Mouse (Mus musculus) MEL (cell line): ENCODE measurements around the gene Trio. TPM values are rescaled to one million over a fixed set of nuclear protein-coding genes. Genes with fewer than 3 reads are reported as not detected.

Source experiments
- DNase-seq: peaks from one replicate; pipeline ENCODE4 v3.0.0; 2011; ENCODE audit warnings: low read depth, low spot score
- H3K27ac ChIP-seq: 2 replicates; pipeline ENCODE4 v1.5.1; 2012; ENCODE audit warnings: low read depth, mild to moderate bottlenecking, control low read depth, low read length, moderate library complexity; ENCODE audit not compliant: control insufficient read depth
- H3K27me3 ChIP-seq, 2 experiments: fragments of 150-350 bp in 1 of 2; sonication (generic) in 1 of 2; 2 replicates each; pipeline ENCODE4 v1.6.1; 2012; ENCODE audit warnings: low read length in 2 of 2, mild to moderate bottlenecking in 2 of 2, improper control_type of control experiment in 1 of 2, moderate library complexity in 1 of 2; ENCODE audit not compliant: insufficient read depth in 2 of 2, control insufficient read depth in 1 of 2
- H3K36me3 ChIP-seq, 2 experiments: 2 replicates each; pipeline ENCODE4 v1.6.1; 2012 to 2014; ENCODE audit warnings: low read length in 2 of 2, improper control_type of control experiment in 1 of 2, inconsistent platforms in 1 of 2, mild to moderate bottlenecking in 1 of 2; ENCODE audit not compliant: insufficient read depth in 2 of 2, control insufficient read depth in 1 of 2
- H3K4me1 ChIP-seq, 2 experiments: fragments of 150-350 bp in 1 of 2; sonication (generic) in 1 of 2; 2 replicates each; pipeline ENCODE4 v1.6.1; 2012; ENCODE audit warnings: low read length in 2 of 2, improper control_type of control experiment in 1 of 2, mild to moderate bottlenecking in 1 of 2; ENCODE audit not compliant: insufficient read depth in 2 of 2, control insufficient read depth in 1 of 2
- H3K4me3 ChIP-seq, 2 experiments: fragments of 150-350 bp in 1 of 2; sonication (generic) in 1 of 2; 2 replicates each; pipeline ENCODE4 v1.5.1; 2012; ENCODE audit warnings: low read depth in 2 of 2, low read length in 2 of 2, mild to moderate bottlenecking in 2 of 2, moderate library complexity in 2 of 2, control low read depth in 1 of 2, improper control_type of control experiment in 1 of 2; ENCODE audit not compliant: control insufficient read depth in 1 of 2, insufficient read depth in 1 of 2
- H3K79me2 ChIP-seq: 2 replicates; pipeline ENCODE4 v1.6.1; 2012; ENCODE audit warnings: mild to moderate bottlenecking, low read length, moderate library complexity; ENCODE audit not compliant: control insufficient read depth, poor library complexity, insufficient read depth
- H3K9ac ChIP-seq: 2 replicates; pipeline ENCODE4 v1.6.1; 2012; ENCODE audit warnings: low read depth, mild to moderate bottlenecking, control low read depth, low read length, moderate library complexity; ENCODE audit not compliant: control insufficient read depth, poor library complexity, severe bottlenecking
- H3K9me3 ChIP-seq: fragments of 150-350 bp; sonication (generic); replicated peaks from 2 replicates; pipeline ENCODE4 v1.6.1; 2012; ENCODE audit warnings: mild to moderate bottlenecking, low read length, improper control_type of control experiment, moderate library complexity; ENCODE audit not compliant: insufficient read depth
- CHD2 ChIP-seq: IDR thresholded peaks from 2 replicates; pipeline ENCODE4 v1.6.1; 2011; ENCODE audit warnings: low read length, improper control_type of control experiment
- E2F4 ChIP-seq: IDR thresholded peaks from 2 replicates; pipeline ENCODE4 v1.6.1; 2011; ENCODE audit warnings: low read depth, low read length, improper control_type of control experiment, borderline replicate concordance
- ELF1 ChIP-seq: IDR thresholded peaks from 2 replicates; pipeline ENCODE4 v1.6.1; 2014; ENCODE audit warnings: low read depth, mild to moderate bottlenecking, inconsistent platforms, low read length, improper control_type of control experiment, moderate library complexity
- JUND ChIP-seq: IDR thresholded peaks from 2 replicates; pipeline ENCODE4 v1.6.1; 2011; ENCODE audit warnings: low read depth, mild to moderate bottlenecking, improper control_type of control experiment, low read length
- MAX ChIP-seq: IDR thresholded peaks from 2 replicates; pipeline ENCODE4 v1.6.1; 2011; ENCODE audit warnings: low read length, improper control_type of control experiment
- MAZ ChIP-seq: IDR thresholded peaks from 2 replicates; pipeline ENCODE4 v1.6.1; 2012; ENCODE audit warnings: low read depth, mild to moderate bottlenecking, inconsistent platforms, low read length, improper control_type of control experiment
- MEF2A ChIP-seq: IDR thresholded peaks from 2 replicates; pipeline ENCODE4 v1.6.1; 2014; ENCODE audit warnings: low read depth, mild to moderate bottlenecking, inconsistent platforms, low read length, improper control_type of control experiment; ENCODE audit not compliant: poor library complexity, insufficient replicate concordance, severe bottlenecking; ENCODE audit errors: extremely low read depth
- MXI1 ChIP-seq: IDR thresholded peaks from 2 replicates; pipeline ENCODE4 v1.6.1; 2011; ENCODE audit warnings: mild to moderate bottlenecking, low read depth, low read length, improper control_type of control experiment
- NRF1 ChIP-seq: IDR thresholded peaks from 2 replicates; pipeline ENCODE4 v1.6.1; 2014; ENCODE audit warnings: low read depth, mild to moderate bottlenecking, inconsistent platforms, low read length, improper control_type of control experiment, moderate library complexity; ENCODE audit not compliant: poor library complexity, insufficient read depth, severe bottlenecking
- POLR2A ChIP-seq, 2 experiments: IDR thresholded peaks; 2 replicates each; pipeline ENCODE4 v1.6.1; 2011 to 2012; ENCODE audit warnings: low read length in 2 of 2, mild to moderate bottlenecking in 2 of 2, control low read depth in 1 of 2, improper control_type of control experiment in 1 of 2, low read depth in 1 of 2, moderate library complexity in 1 of 2; ENCODE audit not compliant: control insufficient read depth in 1 of 2, insufficient read depth in 1 of 2, poor library complexity in 1 of 2
- POLR2AphosphoS2 ChIP-seq: IDR thresholded peaks from 2 replicates; pipeline ENCODE4 v1.6.1; 2011; ENCODE audit warnings: low read length, improper control_type of control experiment
- RAD21 ChIP-seq: IDR thresholded peaks from 2 replicates; pipeline ENCODE4 v1.6.1; 2011; ENCODE audit warnings: mild to moderate bottlenecking, low read depth, low read length, improper control_type of control experiment
- SIN3A ChIP-seq: IDR thresholded peaks from 2 replicates; pipeline ENCODE4 v1.6.1; 2012; ENCODE audit warnings: low read length, improper control_type of control experiment, inconsistent platforms
- TAL1 ChIP-seq: IDR thresholded peaks from 2 replicates; pipeline ENCODE4 v1.6.1; 2012; ENCODE audit warnings: mild to moderate bottlenecking, inconsistent platforms, low read length, moderate library complexity, mixed read lengths
- USF2 ChIP-seq, 2 experiments: IDR thresholded peaks; 2 replicates each; pipeline ENCODE4 v1.6.1; 2011 to 2012; ENCODE audit warnings: improper control_type of control experiment in 2 of 2, low read length in 2 of 2, borderline replicate concordance in 1 of 2, inconsistent platforms in 1 of 2, low read depth in 1 of 2, mild to moderate bottlenecking in 1 of 2; ENCODE audit not compliant: insufficient read depth in 1 of 2
- ZC3H11A ChIP-seq: IDR thresholded peaks from 2 replicates; pipeline ENCODE4 v1.6.1; 2012; ENCODE audit warnings: low read depth, mild to moderate bottlenecking, inconsistent platforms, low read length, improper control_type of control experiment
- ZKSCAN1 ChIP-seq: IDR thresholded peaks from 2 replicates; pipeline ENCODE4 v1.6.1; 2012; ENCODE audit warnings: low read depth, mild to moderate bottlenecking, inconsistent platforms, low read length, improper control_type of control experiment, moderate library complexity
- ZMIZ1 ChIP-seq: IDR thresholded peaks from 2 replicates; pipeline ENCODE4 v1.6.1; 2012; ENCODE audit warnings: low read depth, mild to moderate bottlenecking, inconsistent platforms, low read length, improper control_type of control experiment, moderate library complexity
- polyA plus RNA-seq, 2 experiments: library from polyadenylated mRNA; stranded (reverse) in 1 of 2; unstranded in 1 of 2; fragments of >175 nt in 1 of 2; fragments of >200 nt in 1 of 2; gene quantifications; 2 replicates each; pipeline versions ENCODE4 v1.2.1 to v1.2.4; 2012; ENCODE audit warnings: low replicate concordance in 2 of 2, low read depth in 1 of 2; ENCODE audit not compliant: insufficient read length in 2 of 2, insufficient read depth in 1 of 2, missing spikeins in 1 of 2
- total RNA-seq: library from RNA; depleted of rRNA; stranded (reverse); fragments of 300-350 nt; gene quantifications from 2 replicates; pipeline ENCODE4 v1.2.3, GENCODE M21; 2012

Gene Trio
- total and polyA plus RNA-seq, 3 experiments: 0.91 to 1.1 TPM; not detected in 1

GRCm38 (mm10) chr15:28029371-28029770 is 3.7 kb upstream of the Trio start:
- no peaks in the 10 kb centered on the region; a peak in 1 of 4 replicates for H3K27me3 ChIP-seq
- no peak overlapping the region for H3K4me3 ChIP-seq
- H3K27ac ChIP-seq: no peak overlapping the region
- TF ChIP-seq MAZ: no peak
- no peak for TF ChIP-seq MEF2A
- no peak for TF ChIP-seq ZC3H11A
- no peak for TF ChIP-seq CHD2
- TF ChIP-seq RAD21: no peak
- TF ChIP-seq MAX: no peak
- TF ChIP-seq POLR2AphosphoS2: no peak
- TF ChIP-seq POLR2A (IDR thresholded peaks at IDR 0.05; ENCODE audit: control insufficient read depth in 1 of 2, insufficient read depth in 1 of 2, low read depth in 1 of 2, low read length in 2 of 2, poor library complexity in 1 of 2): no peak
- TF ChIP-seq NRF1: no peak
- TF ChIP-seq ZKSCAN1: no peak
- TF ChIP-seq SIN3A: no peak
- DNase-seq: no peak
- H3K9ac ChIP-seq: no peak overlapping the region
- H3K4me1 ChIP-seq: no peaks in the 10 kb centered on the region
- H3K9me3 ChIP-seq: no peaks in the 10 kb centered on the region
- no peaks in the 10 kb centered on the region for H3K36me3 ChIP-seq
- H3K79me2 ChIP-seq: no peaks in the 10 kb centered on the region

GRCm38 (mm10) chr15:28028542-28028941 is 2.9 kb upstream of the Trio start:
- Histone ChIP-seq H3K27ac (no peak overlapping the region), H3K4me3 (no peak overlapping the region), H3K9ac (no peak overlapping the region), H3K4me1 (no peaks in the 10 kb centered on the region), H3K79me2 (no peaks in the 10 kb centered on the region), H3K36me3 (no peaks in the 10 kb centered on the region), H3K27me3 (no peaks in the 10 kb centered on the region; a peak in 1 of 4 replicates), H3K9me3 (no peaks in the 10 kb centered on the region)
- TF ChIP-seq E2F4: no peak
- TF ChIP-seq SIN3A: no peak
- TF ChIP-seq POLR2A (IDR thresholded peaks at IDR 0.05; ENCODE audit: control insufficient read depth in 1 of 2, insufficient read depth in 1 of 2, low read depth in 1 of 2, low read length in 2 of 2, poor library complexity in 1 of 2): no peak
- TF ChIP-seq ZMIZ1: no peak
- TF ChIP-seq NRF1: no peak
- no peak for TF ChIP-seq USF2 (IDR thresholded peaks at IDR 0.05; ENCODE audit: borderline replicate concordance in 1 of 2, insufficient read depth in 1 of 2, low read depth in 1 of 2, low read length in 2 of 2)
- no peak for TF ChIP-seq MXI1
- no peak for TF ChIP-seq ELF1
- TF ChIP-seq TAL1: no peak
- no peak for TF ChIP-seq JUND
- no peak for TF ChIP-seq ZKSCAN1
- DNase-seq: no peak
